Mouse (Mus musculus): ENCODE results near the gene Derl2. TPM values are rescaled to one million over a fixed set of nuclear protein-coding genes. Genes with fewer than 3 reads are reported as not detected.
A peak's percentile ranks its signal among the peaks of the same experiment; 100 is the strongest.

Gene Derl2
- polyA plus RNA-seq, 1 experiment from 2014 or later = 51.6 TPM

DNA sequence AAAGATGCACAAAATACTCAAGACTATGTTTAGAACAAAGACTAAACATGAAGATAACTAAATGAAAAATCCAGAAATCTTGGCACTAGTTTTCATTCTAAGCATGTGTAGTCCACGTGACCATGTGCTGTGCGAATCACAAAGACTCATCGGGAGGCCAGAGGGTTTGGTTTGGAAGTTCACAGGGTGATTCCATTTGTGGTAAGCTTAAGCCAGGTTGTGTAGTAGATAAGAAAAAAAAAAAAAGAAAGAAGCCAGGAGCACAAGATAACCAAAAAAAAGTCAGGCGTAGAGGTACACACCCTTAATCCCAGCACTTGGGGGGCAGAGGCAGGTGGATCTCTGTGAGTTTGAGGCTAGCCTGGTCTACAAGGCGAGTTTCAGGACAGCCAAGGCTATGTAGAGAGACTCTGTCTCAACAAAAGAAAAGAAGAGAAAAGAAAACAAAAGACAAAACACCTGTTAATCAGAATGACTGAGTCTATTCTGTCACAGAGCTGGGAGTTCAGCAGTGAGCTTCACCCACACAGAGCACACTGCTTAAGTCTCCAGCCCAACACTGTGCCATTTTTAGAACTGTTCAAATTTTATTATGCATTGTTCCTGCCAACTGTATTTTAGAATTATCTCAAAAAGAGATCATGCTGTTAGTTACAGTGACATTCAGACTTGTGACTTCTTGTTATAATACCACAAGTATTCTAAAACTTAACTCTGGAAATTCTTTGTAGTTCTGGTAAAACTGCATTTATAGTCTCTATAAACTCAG is 58.7 kb downstream of the Derl2 start:
- H3K27me3 ChIP-seq (replicated peaks; ENCODE audit: control insufficient read depth, insufficient read depth, low read length) = no peaks in the 10 kb centered on the region
- DNase-seq (ENCODE audit: low spot score) (no peak), ATAC-seq (replicated peaks; ENCODE audit: low FRiP score) (0 out of 2 replicates have a peak, but pooled peaks have one; percentile 15)
- no peak overlapping the region for H3K27ac ChIP-seq (ENCODE audit: low read depth, low read length)
- no peak overlapping the region for H3K4me3 ChIP-seq (ENCODE audit: low read depth, low read length)
- no peaks in the 10 kb centered on the region for H3K9me3 ChIP-seq (ENCODE audit: control insufficient read depth, low read length)
- WGBS = 62% methylated on average over 5 of the region's 5 CpGs
- H3K4me1 ChIP-seq (replicated peaks; ENCODE audit: control insufficient read depth, insufficient read depth, low read length) = no peaks in the 10 kb centered on the region
- no peak overlapping the region for H3K9ac ChIP-seq (ENCODE audit: low read depth, low read length)
- peaks cover 41% of the 10 kb centered on the region for H3K36me3 ChIP-seq (ENCODE audit: control insufficient read depth, insufficient read depth, low read length)
- no peak overlapping the region for H3K4me2 ChIP-seq

Other genes starting within 250 kb of the Derl2 start
- gene Scimp, start 207.3 kb downstream of the Derl2 start, polyA plus RNA-seq (2014; fragmentation: Nextera tagmentation; extraction: Ambion mirVana) = 0.30 and 0.82 TPM in 2 replicates
- 25.7 and 28.9 TPM in 2 replicates for gene Rabep1, start 175.1 kb downstream of the Derl2 start, polyA plus RNA-seq (2014; fragmentation: Nextera tagmentation; extraction: Ambion mirVana)
- gene Nup88, start 49.9 kb downstream of the Derl2 start, polyA plus RNA-seq (2014; fragmentation: Nextera tagmentation; extraction: Ambion mirVana) = 125 and 144 TPM in 2 replicates
- 111 and 124 TPM in 2 replicates for gene Rpain, start 49.6 kb downstream of the Derl2 start, polyA plus RNA-seq (2014; fragmentation: Nextera tagmentation; extraction: Ambion mirVana)
- 568 and 569 TPM in 2 replicates for gene C1qbp, start 36.8 kb downstream of the Derl2 start, polyA plus RNA-seq (2014; fragmentation: Nextera tagmentation; extraction: Ambion mirVana)
- 24.2 and 26.6 TPM in 2 replicates for gene Dhx33, start 15.4 kb downstream of the Derl2 start, polyA plus RNA-seq (2014; fragmentation: Nextera tagmentation; extraction: Ambion mirVana)
- gene Mis12, start 230 bp downstream of the Derl2 start, polyA plus RNA-seq (2014; fragmentation: Nextera tagmentation; extraction: Ambion mirVana) = 31.3 and 31.9 TPM in 2 replicates
- gene 6330403K07Rik, start 13.7 kb upstream of the Derl2 start, polyA plus RNA-seq (2014; fragmentation: Nextera tagmentation; extraction: Ambion mirVana) = 16.3 and 20.6 TPM in 2 replicates
- 0.09 and 0.27 TPM in 2 replicates for gene Nlrp1a, start 124.9 kb upstream of the Derl2 start, polyA plus RNA-seq (2014; fragmentation: Nextera tagmentation; extraction: Ambion mirVana)
- 0.04 TPM in 2 replicates for gene Nlrp1b, start 210.9 kb upstream of the Derl2 start, polyA plus RNA-seq (2014; fragmentation: Nextera tagmentation; extraction: Ambion mirVana)